Mouse (Mus musculus): ENCODE measurements at regions not wholly inside any gene's neighbourhood (a gene's known extent, or its start where the extent isn't known, plus 50 kb on each side); places are given as distances from the start of the nearest gene placed in this dataset.

- Histone ChIP-seq H3K27ac (no peak overlapping the region), H3K4me2 (replicated peaks) (no peak overlapping the region), H3K36me3 (no peaks in the 10 kb centered on the region), H3K27me3 (replicated peaks) (no peaks in the 10 kb centered on the region), H3K9me3 (no peaks in the 10 kb centered on the region), H3K4me1 (replicated peaks) (no peaks in the 10 kb centered on the region), H3K9ac (no peak overlapping the region), H3K4me3 (replicated peaks) (no peak overlapping the region)
- 82% methylated on average over 1 of the region's 1 CpGs for WGBS
- ATAC-seq: no peak
Measured at GRCm38 (mm10) chr11:45179019-45179418, 561.9 kb downstream of the Ebf1 start.

GRCm38 (mm10) chr11:45190601-45191370 lies 573.7 kb downstream of the Ebf1 start:
- Histone ChIP-seq H3K4me3 (replicated peaks) (no peak overlapping the region), H3K27ac (no peak overlapping the region), H3K9me3 (no peaks in the 10 kb centered on the region), H3K4me1 (replicated peaks) (no peaks in the 10 kb centered on the region), H3K9ac (no peak overlapping the region), H3K4me2 (replicated peaks) (no peak overlapping the region), H3K27me3 (replicated peaks) (no peaks in the 10 kb centered on the region), H3K36me3 (no peaks in the 10 kb centered on the region)
- 61% methylated on average over 14 of the region's 14 CpGs for WGBS
- no peak for ATAC-seq

- no peaks in the 10 kb centered on the region for H3K9me3 ChIP-seq
- H3K9ac ChIP-seq: no peak overlapping the region
- H3K4me3 ChIP-seq (replicated peaks): no peak overlapping the region
- no peaks in the 10 kb centered on the region for H3K36me3 ChIP-seq
- H3K4me2 ChIP-seq (replicated peaks): no peak overlapping the region
- no peaks in the 10 kb centered on the region for H3K4me1 ChIP-seq (replicated peaks)
- WGBS: 55% methylated on average over 12 of the region's 12 CpGs
- H3K27ac ChIP-seq: no peak overlapping the region
- ATAC-seq: no peak
- no peaks in the 10 kb centered on the region for H3K27me3 ChIP-seq (replicated peaks)
Measured at GRCm38 (mm10) chr11:45191392-45192189, 574.5 kb downstream of the Ebf1 start.

DNA sequence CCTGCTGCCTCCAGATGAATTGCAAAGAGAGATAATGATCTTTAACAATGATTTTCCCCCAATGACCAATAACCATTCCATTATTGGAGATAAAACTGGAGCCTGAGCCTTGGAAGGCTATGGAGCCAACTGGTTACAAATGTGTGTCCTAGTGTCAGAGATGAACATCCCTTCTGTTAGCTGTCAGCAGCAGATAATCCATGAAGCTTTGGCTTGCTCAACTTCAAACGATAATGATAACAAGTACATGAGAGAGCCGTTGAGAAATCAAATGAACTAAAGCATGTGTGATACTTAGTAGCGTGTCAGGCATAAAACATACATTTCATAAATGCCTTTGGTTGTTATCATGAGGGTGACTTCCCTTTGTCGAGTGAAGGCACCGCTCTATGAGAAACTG lies 576.2 kb downstream of the Ebf1 start:
- H3K27me3 ChIP-seq (replicated peaks): no peaks in the 10 kb centered on the region
- no peak overlapping the region for H3K4me2 ChIP-seq (replicated peaks)
- ATAC-seq: no peak
- H3K9me3 ChIP-seq: no peaks in the 10 kb centered on the region
- no peaks in the 10 kb centered on the region for H3K36me3 ChIP-seq
- H3K4me1 ChIP-seq (replicated peaks): no peaks in the 10 kb centered on the region
- no peak overlapping the region for H3K27ac ChIP-seq
- H3K4me3 ChIP-seq (replicated peaks): no peak overlapping the region
- H3K9ac ChIP-seq: no peak overlapping the region
- 90% methylated on average over 5 of the region's 5 CpGs for WGBS

- 77% methylated on average over 4 of the region's 4 CpGs for WGBS
- no peaks in the 10 kb centered on the region for H3K4me1 ChIP-seq (replicated peaks)
- no peak for ATAC-seq
Measured at GRCm38 (mm10) chr11:45199520-45199919, 582.4 kb downstream of the Ebf1 start.

GRCm38 (mm10) chr11:45200714-45201405 lies 583.7 kb downstream of the Ebf1 start:
- Histone ChIP-seq H3K9me3 (no peaks in the 10 kb centered on the region), H3K4me2 (replicated peaks) (no peak overlapping the region), H3K36me3 (no peaks in the 10 kb centered on the region), H3K27ac (no peak overlapping the region), H3K27me3 (replicated peaks) (no peaks in the 10 kb centered on the region), H3K4me3 (replicated peaks) (no peak overlapping the region), H3K4me1 (replicated peaks) (no peaks in the 10 kb centered on the region), H3K9ac (no peak overlapping the region)
- 60% methylated on average over 9 of the region's 9 CpGs for WGBS
- no peak for ATAC-seq

More at GRCm38 (mm10) chr11:45199520-45199919, 582.4 kb downstream of the Ebf1 start:
- H3K27ac ChIP-seq: no peak overlapping the region
- no peak overlapping the region for H3K9ac ChIP-seq
- no peak overlapping the region for H3K4me2 ChIP-seq (replicated peaks)
- H3K36me3 ChIP-seq: no peaks in the 10 kb centered on the region
- no peaks in the 10 kb centered on the region for H3K9me3 ChIP-seq
- no peaks in the 10 kb centered on the region for H3K27me3 ChIP-seq (replicated peaks)
- H3K4me3 ChIP-seq (replicated peaks): no peak overlapping the region

GRCm38 (mm10) chr11:45203446-45203845 lies 586.3 kb downstream of the Ebf1 start:
- no peaks in the 10 kb centered on the region for H3K27me3 ChIP-seq (replicated peaks)
- no peak for ATAC-seq
- H3K4me1 ChIP-seq (replicated peaks): no peaks in the 10 kb centered on the region
- WGBS: 74% methylated on average over 5 of the region's 5 CpGs
- H3K4me3 ChIP-seq (replicated peaks): no peak overlapping the region
- no peaks in the 10 kb centered on the region for H3K36me3 ChIP-seq
- no peaks in the 10 kb centered on the region for H3K9me3 ChIP-seq
- no peak overlapping the region for H3K4me2 ChIP-seq (replicated peaks)
- H3K9ac ChIP-seq: no peak overlapping the region
- no peak overlapping the region for H3K27ac ChIP-seq

GRCm38 (mm10) chr11:45206611-45207525 lies 589.8 kb downstream of the Ebf1 start:
- H3K9ac ChIP-seq: no peak overlapping the region
- WGBS: 73% methylated on average over 8 of the region's 8 CpGs
- H3K9me3 ChIP-seq: no peaks in the 10 kb centered on the region
- H3K4me3 ChIP-seq (replicated peaks): no peak overlapping the region
- H3K4me2 ChIP-seq (replicated peaks): no peak overlapping the region
- H3K36me3 ChIP-seq: no peaks in the 10 kb centered on the region
- no peaks in the 10 kb centered on the region for H3K4me1 ChIP-seq (replicated peaks)
- H3K27ac ChIP-seq: no peak overlapping the region
- no peak for ATAC-seq
- H3K27me3 ChIP-seq (replicated peaks): no peaks in the 10 kb centered on the region

DNA sequence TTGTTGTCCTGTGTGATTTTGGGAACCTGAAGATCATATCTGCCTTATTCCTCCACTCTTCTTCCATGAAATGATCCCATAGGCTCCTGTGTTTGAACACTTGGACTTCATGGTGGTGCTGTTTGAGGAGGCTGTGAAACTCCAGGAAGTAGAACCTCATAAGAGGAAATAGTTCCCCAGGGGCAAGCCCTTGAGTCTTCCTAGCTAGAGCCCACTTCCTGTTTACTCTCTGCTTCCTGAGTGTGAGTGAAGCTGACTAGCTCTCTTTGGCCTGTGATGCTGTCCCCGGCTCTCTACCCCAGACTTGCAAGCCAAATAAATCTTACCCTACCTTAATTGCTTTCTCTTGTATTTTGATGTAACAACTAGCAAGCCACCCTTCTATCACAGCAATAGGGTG lies 597.0 kb downstream of the Ebf1 start:
- Histone ChIP-seq H3K9me3 (no peaks in the 10 kb centered on the region), H3K4me3 (replicated peaks) (no peak overlapping the region), H3K27me3 (replicated peaks) (no peaks in the 10 kb centered on the region), H3K9ac (no peak overlapping the region), H3K27ac (no peak overlapping the region), H3K36me3 (no peaks in the 10 kb centered on the region), H3K4me2 (replicated peaks) (no peak overlapping the region), H3K4me1 (replicated peaks) (no peaks in the 10 kb centered on the region)
- ATAC-seq: no peak
- WGBS: 53% methylated on average over 1 of the region's 1 CpGs

DNA sequence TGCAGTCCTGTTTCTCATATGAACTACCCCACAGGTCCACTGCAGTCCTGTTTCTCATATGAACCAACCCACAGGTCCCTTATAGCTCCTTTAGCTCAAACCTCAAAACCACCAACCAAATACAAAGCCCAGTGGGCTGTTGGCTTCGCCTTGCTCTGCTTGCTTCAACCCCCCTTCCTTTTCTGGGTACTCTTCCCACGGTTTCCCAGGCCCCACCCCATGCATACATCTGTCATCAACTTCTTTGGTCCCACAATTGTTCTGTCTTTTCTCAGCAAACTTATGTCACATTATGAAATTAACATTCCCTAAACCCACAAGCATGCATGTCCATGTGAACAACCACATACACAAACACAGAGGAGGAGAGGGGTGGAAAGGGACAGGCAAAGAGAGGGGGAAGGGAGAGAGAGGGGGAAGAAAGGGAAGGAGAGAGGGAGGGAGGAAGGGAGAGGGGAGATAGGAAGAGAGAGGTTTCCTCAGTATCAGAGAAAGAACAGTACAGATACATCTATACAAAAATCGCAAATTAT lies 599.9 kb downstream of the Ebf1 start:
- Histone ChIP-seq H3K36me3 (no peaks in the 10 kb centered on the region), H3K9me3 (no peaks in the 10 kb centered on the region), H3K4me1 (replicated peaks) (no peaks in the 10 kb centered on the region), H3K27ac (no peak overlapping the region), H3K4me3 (replicated peaks) (no peak overlapping the region), H3K27me3 (replicated peaks) (no peaks in the 10 kb centered on the region), H3K4me2 (replicated peaks) (no peak overlapping the region), H3K9ac (no peak overlapping the region)
- 66% methylated on average over 3 of the region's 3 CpGs for WGBS
- no peak for ATAC-seq

DNA sequence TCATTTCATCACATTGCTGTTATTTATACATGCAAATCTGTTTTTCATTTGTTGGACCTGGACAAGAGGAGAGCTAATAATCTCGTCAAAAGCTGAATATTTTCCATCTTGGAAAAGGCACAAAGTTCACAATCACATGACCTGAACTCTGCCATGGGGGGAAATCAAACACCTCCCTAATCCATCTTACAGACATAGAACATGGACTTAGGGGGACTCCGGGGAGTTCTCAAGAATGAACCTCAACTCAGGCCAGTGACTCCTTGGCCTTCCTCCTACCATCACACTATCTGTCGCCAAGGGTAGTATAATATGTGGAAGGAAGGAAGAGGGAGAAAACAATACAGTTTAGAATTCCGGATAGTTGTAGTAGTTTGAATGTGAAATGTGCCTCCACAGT lies 602.1 kb downstream of the Ebf1 start:
- Histone ChIP-seq H3K4me1 (replicated peaks) (no peaks in the 10 kb centered on the region), H3K27me3 (replicated peaks) (no peaks in the 10 kb centered on the region), H3K4me3 (replicated peaks) (no peak overlapping the region), H3K9me3 (no peaks in the 10 kb centered on the region), H3K27ac (no peak overlapping the region), H3K36me3 (no peaks in the 10 kb centered on the region), H3K9ac (no peak overlapping the region), H3K4me2 (replicated peaks) (no peak overlapping the region)
- 82% methylated on average over 4 of the region's 4 CpGs for WGBS
- no peak for ATAC-seq

Measured in intestine, embryonic 15.5 days (tissue).